Mouse (Mus musculus): ENCODE data around the gene Wtip. TPM values are rescaled to one million over a fixed set of nuclear protein-coding genes. Genes with fewer than 3 reads are reported as not detected.
"Not testable (repeated sequence)": the region's sequence is repeated elsewhere in the genome, so short reads cannot be mapped to it uniquely, and the experiment has no call there.

Gene Wtip
- total RNA-seq (2014; rRNA removed) (1.7 and 1.9 TPM in 2 replicates), polyA plus RNA-seq (2012; rRNA removed) (1.6 and 2.8 TPM in 2 replicates)

- Histone ChIP-seq H3K4me3 (ENCODE audit: insufficient read depth, low read depth, low read length) (peak within 1 kb of the TSS; percentile 74), H3K27ac (replicated peaks; ENCODE audit: insufficient read depth, low read depth, low read length) (no peak within 1 kb of the TSS), H3K4me1 (ENCODE audit: control insufficient read depth, insufficient read depth, low read length) (no peaks in the 10 kb centered on the region; the same call in 1 of the 2 replicates), H3K79me2 (ENCODE audit: control insufficient read depth, insufficient read depth, low read length) (no peaks in the 10 kb centered on the region; the same call in 1 of the 2 replicates), H3K36me3 (ENCODE audit: control insufficient read depth, insufficient read depth, low read length) (no peaks in the 10 kb centered on the region), H3K27me3 (ENCODE audit: control insufficient read depth, insufficient read depth, low read length) (peaks cover 9% of the 10 kb centered on the region), H3K9ac (ENCODE audit: low read depth, low read length) (peak within 1 kb of the TSS; percentile 81)
- no peak for DNase-seq (ENCODE audit: extremely low read depth, low read depth, low spot score)
- 4% methylated on average over 53 of the region's 65 CpGs for WGBS
- TF ChIP-seq POLR2A (IDR thresholded peaks at IDR 0.05; ENCODE audit: extremely low read depth, insufficient read depth, low read length) (no peak), CTCF (IDR thresholded peaks at IDR 0.05; ENCODE audit: low read depth, low read length) (no peak)
Measured at GRCm38 (mm10) chr7:34133117-34133762, at the start of gene Wtip. Gene Wtip, minus strand, starts transcription at chr7:34133268.

- not testable (repeated sequence) for H3K27ac ChIP-seq (replicated peaks; ENCODE audit: insufficient read depth, low read depth, low read length); H3K79me2 ChIP-seq (ENCODE audit: control insufficient read depth, insufficient read depth, low read length); H3K9ac ChIP-seq (ENCODE audit: low read depth, low read length); H3K27me3 ChIP-seq (ENCODE audit: control insufficient read depth, insufficient read depth, low read length); H3K36me3 ChIP-seq (ENCODE audit: control insufficient read depth, insufficient read depth, low read length); DNase-seq (ENCODE audit: extremely low read depth, low read depth, low spot score); H3K4me1 ChIP-seq (ENCODE audit: control insufficient read depth, insufficient read depth, low read length); H3K4me3 ChIP-seq (ENCODE audit: insufficient read depth, low read depth, low read length)
- WGBS = 93% methylated on average over 6 of the region's 6 CpGs
Measured at GRCm38 (mm10) chr7:34176241-34176640, 43.2 kb upstream of the Wtip start.

GRCm38 (mm10) chr7:34172251-34172650 lies 39.2 kb upstream of the Wtip start:
- no peak overlapping the region for H3K9ac ChIP-seq (ENCODE audit: low read depth, low read length)

GRCm38 (mm10) chr7:34169454-34169853 lies 36.4 kb upstream of the Wtip start, which contains the start of gene Uba2:
Gene Uba2, minus strand, starts transcription at chr7:34169599.
- Histone ChIP-seq H3K27me3 (ENCODE audit: control insufficient read depth, insufficient read depth, low read length) (no peaks in the 10 kb centered on the region), H3K79me2 (ENCODE audit: control insufficient read depth, insufficient read depth, low read length) (peaks cover 7% of the 10 kb centered on the region; the same call in 1 of the 2 replicates), H3K36me3 (ENCODE audit: control insufficient read depth, insufficient read depth, low read length) (peaks cover 3% of the 10 kb centered on the region), H3K4me1 (ENCODE audit: control insufficient read depth, insufficient read depth, low read length) (peaks cover 8% of the 10 kb centered on the region; the same call in 1 of the 2 replicates), H3K9ac (ENCODE audit: low read depth, low read length) (no peak within 1 kb of the TSS), H3K27ac (replicated peaks; ENCODE audit: insufficient read depth, low read depth, low read length) (no peak within 1 kb of the TSS), H3K4me3 (ENCODE audit: insufficient read depth, low read depth, low read length) (peak within 1 kb of the TSS; percentile 82)
- 85% methylated on average over 3 of the region's 3 CpGs for WGBS
- no peak for DNase-seq (ENCODE audit: extremely low read depth, low read depth, low spot score)
- TF ChIP-seq POLR2A (IDR thresholded peaks at IDR 0.05; ENCODE audit: extremely low read depth, insufficient read depth, low read length) (no peak), CTCF (IDR thresholded peaks at IDR 0.05; ENCODE audit: low read depth, low read length) (no peak)

More at GRCm38 (mm10) chr7:34172251-34172650, 39.2 kb upstream of the Wtip start:
- Histone ChIP-seq H3K79me2 (ENCODE audit: control insufficient read depth, insufficient read depth, low read length) (peaks cover 7% of the 10 kb centered on the region; the same call in 1 of the 2 replicates), H3K36me3 (ENCODE audit: control insufficient read depth, insufficient read depth, low read length) (no peaks in the 10 kb centered on the region), H3K4me3 (ENCODE audit: insufficient read depth, low read depth, low read length) (no peak overlapping the region), H3K27me3 (ENCODE audit: control insufficient read depth, insufficient read depth, low read length) (no peaks in the 10 kb centered on the region), H3K4me1 (ENCODE audit: control insufficient read depth, insufficient read depth, low read length) (peaks cover 7% of the 10 kb centered on the region; the same call in 1 of the 2 replicates), H3K27ac (replicated peaks; ENCODE audit: insufficient read depth, low read depth, low read length) (no peak overlapping the region)
- no peak for DNase-seq (ENCODE audit: extremely low read depth, low read depth, low spot score)
- 73% methylated on average over 1 of the region's 1 CpGs for WGBS
- TF ChIP-seq CTCF (IDR thresholded peaks at IDR 0.05; ENCODE audit: low read depth, low read length) = no peak
- no peak for TF ChIP-seq POLR2A (IDR thresholded peaks at IDR 0.05; ENCODE audit: extremely low read depth, insufficient read depth, low read length)

- Histone ChIP-seq H3K27ac (replicated peaks; ENCODE audit: insufficient read depth, low read depth, low read length) (peak overlapping the region; percentile 68), H3K4me1 (ENCODE audit: control insufficient read depth, insufficient read depth, low read length) (peaks cover 8% of the 10 kb centered on the region; the same call in 1 of the 2 replicates), H3K4me3 (ENCODE audit: insufficient read depth, low read depth, low read length) (peak overlapping the region; percentile 82), H3K9ac (ENCODE audit: low read depth, low read length) (peak overlapping the region; percentile 96), H3K27me3 (ENCODE audit: control insufficient read depth, insufficient read depth, low read length) (no peaks in the 10 kb centered on the region), H3K36me3 (ENCODE audit: control insufficient read depth, insufficient read depth, low read length) (peaks cover 8% of the 10 kb centered on the region), H3K79me2 (ENCODE audit: control insufficient read depth, insufficient read depth, low read length) (peaks cover 7% of the 10 kb centered on the region; the same call in 1 of the 2 replicates)
- DNase-seq (ENCODE audit: extremely low read depth, low read depth, low spot score) = peak; percentile 61
- WGBS = 11% methylated on average over 30 of the region's 30 CpGs
- no peak for TF ChIP-seq CTCF (IDR thresholded peaks at IDR 0.05; ENCODE audit: low read depth, low read length)
- peak; percentile 71 for TF ChIP-seq POLR2A (IDR thresholded peaks at IDR 0.05; ENCODE audit: extremely low read depth, insufficient read depth, low read length)
Measured at GRCm38 (mm10) chr7:34168470-34169251, 35.6 kb upstream of the Wtip start.
